Mouse (Mus musculus): ENCODE results near the gene 1600002K03Rik.
A peak's percentile ranks its signal among the peaks of the same experiment; 100 is the strongest.

Gene 1600002K03Rik

DNA sequence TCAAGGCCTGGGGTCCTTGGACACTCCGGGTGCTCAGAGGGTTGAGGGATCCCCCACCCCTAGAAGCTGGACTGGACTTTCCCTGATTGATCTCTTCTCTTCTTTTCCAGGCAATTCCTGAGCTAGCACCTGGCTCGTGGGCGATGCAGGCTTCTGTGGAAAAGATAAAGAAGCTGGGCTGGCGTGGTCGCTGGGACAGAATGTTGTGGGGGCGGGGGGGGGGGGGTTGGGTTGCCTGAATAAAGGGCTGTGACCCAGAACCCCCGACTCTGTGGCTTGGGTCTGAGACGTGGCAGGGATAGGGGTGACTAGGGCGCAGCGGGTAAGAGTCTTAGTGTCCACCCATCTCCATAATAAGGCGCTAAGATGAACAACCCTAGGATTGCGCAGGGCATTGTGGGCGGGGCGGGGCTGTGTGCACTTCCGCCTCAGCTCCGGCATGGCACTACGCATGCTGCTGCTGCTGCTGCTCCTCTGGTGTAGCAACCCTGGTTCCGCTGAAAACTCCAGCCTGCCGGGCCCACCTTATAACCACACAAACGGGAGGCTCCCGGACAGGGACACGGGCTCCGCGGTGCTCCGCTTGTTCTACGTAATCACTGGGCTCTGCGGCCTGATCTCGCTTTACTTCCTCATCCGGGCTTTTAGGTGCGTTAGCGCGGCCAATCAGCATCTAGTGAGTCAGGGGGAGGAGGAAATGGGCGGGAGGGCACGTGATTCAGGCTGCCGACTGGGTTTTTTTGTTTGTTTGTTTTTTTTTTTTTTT, at the start of gene 1600002K03Rik:
Gene 1600002K03Rik, plus strand, starts transcription at position 418 of the 766 bp plus-strand sequence.
- peak; percentile 93 for DNase-seq (ENCODE audit: low spot score in 2 of 2)

DNA sequence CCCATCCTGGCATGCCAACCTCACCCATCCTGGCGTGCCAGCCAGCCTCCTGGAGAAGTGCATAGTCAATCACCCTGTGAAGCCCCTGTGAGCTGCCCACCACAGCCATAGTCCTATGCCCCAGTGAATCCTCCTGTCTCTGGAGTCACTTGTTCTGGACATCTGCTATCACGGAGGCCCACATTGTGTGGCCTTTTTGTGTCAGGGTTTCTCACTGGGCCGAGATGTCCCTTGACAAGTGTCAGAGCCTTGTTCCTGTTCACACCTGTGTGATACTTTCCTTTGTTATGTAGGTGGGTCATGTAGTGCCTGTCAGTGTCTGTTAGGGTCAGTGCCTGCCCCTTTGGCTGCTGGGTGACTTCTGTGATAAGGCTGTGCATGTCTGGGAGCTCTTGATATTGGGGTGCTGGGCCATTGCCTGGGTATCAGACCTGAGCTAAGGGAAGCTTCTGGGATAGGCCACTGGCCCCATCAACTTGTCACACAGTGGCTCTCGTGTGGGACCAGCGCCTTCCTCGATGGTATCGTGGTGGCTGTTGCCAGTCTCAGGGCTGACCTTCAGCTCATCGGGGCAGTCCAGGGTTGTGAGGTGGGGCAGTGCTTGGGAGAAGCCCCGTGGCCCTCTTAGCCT, 48.7 kb upstream of the 1600002K03Rik start:
- DNase-seq (ENCODE audit: low spot score in 2 of 2), result no peak

DNA sequence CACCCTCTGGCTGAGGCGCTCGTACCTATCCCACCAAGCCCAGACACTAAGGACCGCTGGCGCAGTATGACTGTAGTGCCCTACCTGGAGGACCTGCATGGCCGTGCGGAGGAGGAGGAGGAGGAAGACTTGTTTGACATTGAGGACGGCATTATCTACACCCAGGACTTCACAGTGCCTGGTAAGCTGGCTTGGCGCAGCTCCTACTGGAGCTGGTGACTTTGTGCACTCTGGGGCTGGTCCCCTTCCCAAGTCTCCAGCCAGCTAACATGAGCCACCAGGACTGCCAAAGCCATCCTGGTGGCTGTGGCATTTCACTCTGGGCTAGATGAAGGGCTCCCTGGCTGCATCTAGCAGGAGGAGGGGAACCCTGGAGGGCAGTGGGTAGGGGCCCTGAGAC, 44.8 kb upstream of the 1600002K03Rik start:
- no peak for DNase-seq (ENCODE audit: low spot score in 2 of 2)

DNA sequence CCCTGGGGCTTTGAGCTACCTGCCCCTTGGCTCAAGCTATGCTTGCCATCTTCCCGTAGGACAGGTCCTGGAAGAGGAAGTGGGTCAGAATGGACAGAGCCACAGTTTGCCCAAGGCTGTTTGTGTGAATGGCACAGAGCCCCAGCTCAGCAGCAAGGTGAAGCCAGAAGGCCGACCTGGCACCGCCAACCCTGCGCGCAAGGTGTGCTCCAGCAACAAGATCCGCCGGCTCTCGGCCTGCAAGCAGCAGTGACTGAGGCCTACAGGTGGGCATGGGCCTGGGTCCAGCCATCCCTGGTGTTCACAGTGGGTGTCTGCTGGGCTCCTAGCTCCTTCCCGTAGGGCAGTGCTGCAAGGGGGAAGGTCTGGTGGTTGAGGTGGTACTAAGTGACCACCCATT, 42.9 kb upstream of the 1600002K03Rik start:
- no peak for DNase-seq (ENCODE audit: low spot score in 2 of 2)

DNA sequence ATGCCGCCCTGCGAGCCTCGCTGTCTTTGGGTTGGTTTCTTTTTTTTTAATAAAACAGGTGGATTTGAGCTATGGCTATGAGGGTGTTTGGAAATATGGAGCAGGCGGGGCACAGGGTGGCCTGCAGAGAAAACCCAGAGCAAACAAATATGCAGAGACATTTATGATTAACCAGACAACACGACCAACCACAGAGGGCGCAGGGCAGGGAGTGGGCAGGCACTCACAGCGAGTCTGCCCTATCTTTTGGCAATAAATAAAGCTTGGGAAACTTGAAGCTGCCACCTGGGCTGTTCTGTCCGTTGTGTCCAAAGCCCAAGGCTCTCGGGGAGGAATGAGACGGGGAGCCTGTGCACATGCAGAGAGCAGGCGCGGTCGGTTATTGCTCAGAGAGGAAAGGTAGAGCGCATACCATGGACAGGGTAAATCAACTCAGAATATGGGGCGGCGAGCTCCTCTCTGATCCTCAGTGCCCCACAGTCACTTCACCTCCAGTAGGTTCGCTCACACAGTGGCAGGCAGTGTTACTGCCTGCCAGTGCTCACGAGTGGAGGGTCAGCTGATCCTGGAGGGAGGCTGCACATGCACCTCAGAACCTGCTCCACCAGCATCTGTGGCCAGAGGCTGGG, 42.2 kb upstream of the 1600002K03Rik start:
- DNase-seq (ENCODE audit: low spot score in 2 of 2), result no peak

DNA sequence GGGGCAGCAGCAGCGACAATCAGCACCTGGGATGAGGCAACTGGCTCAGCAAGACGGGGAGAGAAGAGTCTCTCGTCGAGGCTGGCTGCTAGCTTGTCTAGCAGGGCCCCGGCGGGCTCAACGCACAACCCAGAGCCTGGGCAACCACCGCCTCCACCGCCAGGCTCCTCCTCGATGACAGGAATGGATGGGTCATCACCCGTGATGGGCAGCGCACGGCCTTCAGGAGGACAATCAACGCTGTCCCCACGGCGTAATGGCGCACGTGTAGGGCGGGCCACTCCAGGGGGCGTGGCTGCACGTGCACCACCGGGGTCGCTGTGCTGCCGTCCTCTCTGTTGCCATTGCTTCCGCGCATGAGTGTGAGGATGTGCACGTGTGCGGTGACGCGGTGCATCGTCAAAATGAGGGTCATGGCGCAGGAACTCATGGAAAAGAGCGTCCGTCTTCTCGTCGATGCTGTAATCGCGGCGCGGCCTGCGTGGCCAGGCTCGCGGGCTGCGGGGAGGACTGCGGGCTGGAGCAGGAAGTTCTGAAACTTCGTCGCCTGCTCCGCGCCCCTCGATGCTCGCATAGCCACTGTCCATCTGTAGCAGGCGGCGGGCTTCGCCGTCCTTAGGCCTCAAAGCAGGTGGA, 41.3 kb upstream of the 1600002K03Rik start:
- peak in 1 of 2 experiments; percentile 46 for DNase-seq (ENCODE audit: low spot score in 2 of 2)

DNA sequence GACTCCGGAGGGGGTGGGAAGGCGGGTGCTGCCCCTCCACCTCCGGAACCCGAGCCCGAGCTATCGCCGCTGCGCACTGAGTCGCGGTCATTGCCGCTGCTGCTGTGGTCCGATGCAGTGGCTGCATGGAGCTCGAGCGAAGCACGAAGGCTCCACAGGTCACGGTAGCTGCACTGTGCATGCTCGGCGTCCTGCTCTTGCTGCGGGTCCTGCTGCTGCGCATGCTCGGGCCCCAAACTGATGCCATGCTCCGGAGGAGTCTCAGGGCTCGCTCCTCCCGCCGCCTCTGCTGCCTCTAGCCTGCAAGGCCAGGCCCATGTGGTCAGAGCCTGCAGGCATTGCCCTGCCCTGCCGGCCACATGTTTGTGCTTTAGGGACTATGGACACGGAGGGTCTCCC, 40.8 kb upstream of the 1600002K03Rik start:
- DNase-seq (ENCODE audit: low spot score in 2 of 2), result peak in 1 of 2 experiments; percentile 39

DNA sequence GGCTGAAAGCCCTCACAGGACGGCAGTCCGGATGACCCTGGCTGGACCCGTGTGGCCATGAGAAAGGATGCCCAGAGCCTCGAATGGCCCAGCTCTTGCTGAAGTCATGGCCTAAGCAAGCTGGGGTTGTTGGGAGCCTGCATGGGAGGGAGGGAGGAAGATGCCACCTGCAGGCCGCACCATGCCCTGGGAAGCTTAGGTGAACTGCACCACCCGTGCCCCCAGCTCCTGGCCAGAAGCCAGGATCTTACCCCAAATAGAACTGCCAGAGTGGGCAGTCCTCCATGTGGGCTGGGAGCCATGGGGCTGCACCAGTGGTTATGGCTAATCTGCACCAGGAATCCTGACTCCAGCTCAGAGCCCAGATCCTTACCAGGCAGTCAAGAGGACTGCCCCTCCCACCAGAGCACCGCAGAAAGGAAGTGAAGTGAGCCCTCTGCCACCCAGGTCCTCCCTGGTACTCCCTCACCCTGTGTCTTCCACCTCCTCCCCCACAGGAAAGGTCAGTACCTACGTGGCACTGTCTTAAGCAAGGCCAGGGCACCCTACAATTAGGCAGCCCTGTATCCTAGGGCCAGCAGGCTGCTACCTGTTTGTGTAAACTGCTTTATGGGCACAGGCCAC, 39.4 kb upstream of the 1600002K03Rik start:
- DNase-seq (ENCODE audit: low spot score in 2 of 2), result no peak

DNA sequence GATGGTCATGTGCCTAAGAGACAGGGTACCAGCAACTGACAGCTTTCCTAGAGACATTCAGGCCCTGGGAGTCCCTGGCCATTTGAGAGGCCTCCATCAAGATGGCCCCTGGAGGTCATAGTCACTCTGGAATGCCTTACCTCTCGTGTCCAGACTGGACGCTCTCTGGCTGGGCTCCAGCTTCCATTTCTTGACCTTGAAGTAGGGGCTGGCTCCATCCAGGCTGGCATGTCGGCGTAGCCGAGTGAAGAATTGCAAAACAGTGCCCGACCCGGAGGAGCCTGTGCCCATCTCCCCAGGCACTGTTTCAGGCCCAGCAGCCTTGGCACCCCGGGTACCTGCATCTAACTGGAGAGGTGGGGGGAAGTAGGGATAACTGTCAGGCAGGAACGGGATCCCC, 38.3 kb upstream of the 1600002K03Rik start:
- no peak for DNase-seq (ENCODE audit: low spot score in 2 of 2)

DNA sequence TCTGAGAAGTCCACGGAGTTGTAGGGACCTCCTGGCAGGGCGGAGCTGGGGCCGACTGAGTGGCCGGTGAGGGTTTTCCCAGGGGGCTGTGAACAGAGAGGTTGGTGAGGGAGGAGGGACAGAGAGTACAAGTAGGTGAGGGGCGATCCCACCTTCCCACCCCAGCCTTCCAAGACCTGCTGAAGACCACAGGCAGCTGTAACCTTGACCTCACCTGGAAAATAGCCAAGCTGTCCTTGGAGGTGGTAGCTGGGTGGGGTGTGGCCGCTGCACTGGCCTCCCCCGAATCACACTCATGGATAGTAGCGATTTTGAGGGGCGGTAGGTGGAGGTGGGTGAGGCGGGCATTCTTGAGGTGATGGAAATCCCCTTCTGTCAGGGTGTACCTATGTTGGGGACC, 37.6 kb upstream of the 1600002K03Rik start:
- DNase-seq (ENCODE audit: low spot score in 2 of 2), result no peak

DNA sequence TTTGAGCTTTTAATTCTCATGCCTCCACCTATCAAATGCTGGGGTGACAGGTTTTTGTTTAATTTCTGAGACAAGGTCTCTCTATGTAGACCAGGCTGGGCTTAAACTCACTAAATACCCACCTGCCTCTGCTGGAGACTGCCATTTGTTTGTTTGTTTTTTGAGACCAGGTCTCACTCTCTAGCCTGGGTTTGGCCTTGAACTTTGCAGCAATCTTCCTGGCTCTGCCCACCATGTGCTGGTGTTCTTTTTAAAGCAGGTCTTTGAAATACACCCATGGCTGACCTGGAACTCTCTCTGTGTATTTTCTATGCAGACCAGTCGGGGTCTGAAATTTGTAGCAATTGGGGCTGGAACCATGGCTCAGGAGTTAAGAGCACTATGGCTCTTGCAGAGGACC, 37.1 kb upstream of the 1600002K03Rik start:
- DNase-seq (ENCODE audit: low spot score in 2 of 2), result no peak

DNA sequence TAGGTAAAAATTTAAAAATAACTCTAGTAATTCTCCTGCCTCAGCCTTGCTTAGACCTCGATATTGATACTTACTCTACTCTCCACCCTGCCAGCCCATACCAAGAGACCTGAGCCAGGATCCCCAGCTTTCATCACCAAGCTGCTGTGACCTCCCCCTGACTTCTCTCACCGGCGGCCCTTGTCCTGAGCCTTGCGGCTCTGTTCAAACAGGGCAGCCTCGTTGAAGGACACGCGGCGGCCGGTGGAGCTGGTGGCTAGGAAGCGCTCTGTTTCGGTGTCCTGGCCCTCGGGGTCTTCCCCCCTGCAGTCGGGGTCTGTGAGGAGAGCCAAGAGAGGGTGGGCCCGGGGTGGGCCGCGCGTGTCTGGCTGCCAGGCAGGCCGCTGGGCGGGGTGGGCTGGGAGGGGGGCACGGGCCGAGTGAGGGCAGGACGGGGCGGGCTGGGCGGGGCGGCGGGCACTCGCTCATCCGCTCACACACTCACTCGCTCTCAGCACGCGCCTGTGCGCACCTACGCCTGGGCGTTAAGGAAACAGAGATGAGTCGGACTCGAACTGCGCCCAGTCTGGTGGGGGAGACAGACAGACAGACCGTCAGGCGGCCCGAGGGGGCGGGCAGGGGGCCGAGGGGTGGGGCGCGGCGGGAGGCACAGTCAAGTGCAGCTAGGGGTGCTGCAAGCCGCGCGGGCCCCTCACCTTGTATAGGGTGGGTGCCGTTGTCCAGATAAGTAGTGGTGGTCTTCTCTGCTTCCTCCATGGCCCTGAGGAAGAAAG, 36.4 kb upstream of the 1600002K03Rik start:
- DNase-seq (ENCODE audit: low spot score in 2 of 2), result no peak

DNA sequence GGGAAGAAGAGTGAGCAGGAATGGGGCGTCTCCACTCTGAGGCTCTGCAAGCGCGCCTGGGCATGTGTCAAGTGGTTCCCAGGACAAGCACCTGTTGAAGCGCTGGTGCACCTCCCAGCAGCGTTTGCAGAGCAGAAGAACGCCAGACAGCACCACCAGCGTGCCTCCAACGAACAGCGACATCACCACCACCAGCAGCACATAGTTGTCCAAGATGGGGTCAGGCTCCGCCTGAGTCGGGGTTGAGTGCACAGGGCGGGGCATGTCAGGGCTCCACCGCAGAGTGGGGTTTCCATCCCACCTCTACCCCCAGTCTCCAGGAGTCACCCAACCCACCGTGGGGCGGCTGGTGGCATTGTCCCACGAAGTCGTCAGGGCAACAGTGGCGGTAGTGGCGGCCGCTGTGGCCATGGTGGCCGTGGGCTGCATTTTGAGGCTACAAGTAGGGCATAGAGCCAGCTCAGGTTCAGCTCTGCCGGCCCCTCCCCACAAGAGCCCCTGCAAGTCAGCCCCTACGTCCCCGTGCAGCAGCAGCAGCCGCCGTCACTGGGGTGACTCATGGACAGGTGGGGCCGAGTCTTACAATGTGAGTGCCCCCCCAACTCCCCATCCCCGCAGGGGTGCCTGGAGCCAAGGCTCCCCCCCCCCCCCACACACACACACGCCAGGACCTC, 35.7 kb upstream of the 1600002K03Rik start:
- peak; percentile 38 to 52 for DNase-seq (ENCODE audit: low spot score in 2 of 2)

DNA sequence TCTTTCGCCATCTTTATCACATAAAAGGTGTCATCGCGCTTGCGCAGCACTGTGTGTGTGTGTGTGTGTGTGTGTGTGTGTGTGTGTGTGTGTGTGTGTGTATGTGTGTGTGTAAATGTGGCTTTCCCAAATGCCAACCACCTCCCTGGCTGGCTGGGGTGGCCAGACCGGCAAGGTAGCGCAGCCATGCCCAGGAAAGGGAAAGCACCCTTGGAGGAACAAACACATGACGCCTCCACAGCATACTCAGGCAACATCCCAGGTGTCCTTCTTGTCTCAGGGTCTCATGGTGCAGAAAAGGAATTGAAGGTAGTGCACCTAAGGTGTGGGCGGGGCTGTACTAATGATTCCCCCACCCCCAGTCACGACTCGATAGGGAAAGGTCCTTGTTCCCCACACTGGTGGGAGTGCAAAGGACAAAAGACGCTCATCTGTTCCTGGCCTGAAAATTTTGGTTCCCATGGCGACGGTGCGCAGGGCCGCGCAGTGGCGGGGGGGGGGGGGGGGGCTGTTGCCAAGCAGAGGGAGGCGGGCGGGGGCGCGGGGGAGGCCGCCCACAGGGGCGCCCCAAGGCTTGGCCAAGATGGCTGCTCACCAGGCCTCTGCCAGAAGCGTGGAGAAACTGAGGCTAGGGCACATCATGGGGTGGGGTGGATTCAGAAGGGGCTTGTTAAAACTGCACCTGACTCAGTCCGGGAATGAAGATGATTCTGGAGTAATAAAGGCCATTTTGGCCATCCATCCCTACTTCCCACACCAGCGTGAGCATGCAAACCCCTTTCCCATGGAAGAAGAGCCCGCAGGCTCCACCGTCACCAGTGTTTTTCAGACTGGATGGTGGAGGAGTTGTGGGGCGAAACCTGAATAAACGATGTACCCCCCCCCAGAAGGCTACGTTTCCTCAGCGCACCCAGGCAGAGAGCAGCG, 34.9 kb upstream of the 1600002K03Rik start:
- peak; percentile 60 for DNase-seq (ENCODE audit: low spot score in 2 of 2)

DNA sequence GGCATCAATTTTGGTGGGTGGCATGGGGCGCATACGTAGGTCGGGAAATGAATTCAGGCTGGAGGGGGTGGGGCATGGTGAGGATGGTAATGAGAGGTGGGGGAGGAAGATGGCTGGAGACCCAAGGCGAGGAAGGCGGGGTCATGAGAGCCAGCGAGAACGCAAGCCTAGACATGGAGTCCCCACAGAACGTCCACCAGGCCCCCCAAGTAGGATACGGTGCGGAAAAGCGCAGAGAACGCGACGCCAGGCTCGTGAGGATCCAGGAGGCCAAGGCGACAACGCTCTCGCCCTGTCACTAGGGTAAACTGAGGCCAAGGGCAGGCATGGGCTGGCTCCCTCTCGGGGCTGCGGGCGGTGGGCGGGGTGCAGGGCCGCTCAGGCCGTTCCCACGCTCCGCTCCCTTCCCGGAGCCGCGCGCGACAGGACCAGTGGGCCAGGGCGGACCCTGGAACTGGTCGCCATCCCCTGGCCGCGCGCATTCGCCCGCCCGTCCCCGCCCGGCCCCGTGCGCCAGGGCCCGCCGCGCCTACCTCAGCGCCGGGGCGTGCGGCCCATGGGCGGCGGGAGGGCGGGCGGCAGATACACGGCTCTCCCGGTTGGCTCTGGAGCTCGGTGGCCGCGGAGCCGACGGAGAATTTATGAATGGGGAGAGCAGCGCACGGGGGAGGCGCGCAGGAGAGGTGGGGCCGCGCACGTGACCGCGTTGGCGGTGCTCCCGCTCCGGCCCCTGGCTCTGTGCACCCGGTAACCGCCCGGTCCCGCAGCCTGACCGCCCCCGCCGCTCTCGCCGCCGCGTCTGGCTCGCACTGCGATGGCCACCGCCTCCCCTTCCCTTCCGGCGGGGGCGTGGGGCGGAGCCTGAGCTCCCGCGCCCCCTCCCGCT, 33.9 kb upstream of the 1600002K03Rik start, which contains the start of gene Atp5d:
Gene Atp5d, plus strand, starts transcription at position 80 of the 886 bp plus-strand sequence.
- peak; percentile 71 to 79 for DNase-seq (ENCODE audit: low spot score in 2 of 2)

DNA sequence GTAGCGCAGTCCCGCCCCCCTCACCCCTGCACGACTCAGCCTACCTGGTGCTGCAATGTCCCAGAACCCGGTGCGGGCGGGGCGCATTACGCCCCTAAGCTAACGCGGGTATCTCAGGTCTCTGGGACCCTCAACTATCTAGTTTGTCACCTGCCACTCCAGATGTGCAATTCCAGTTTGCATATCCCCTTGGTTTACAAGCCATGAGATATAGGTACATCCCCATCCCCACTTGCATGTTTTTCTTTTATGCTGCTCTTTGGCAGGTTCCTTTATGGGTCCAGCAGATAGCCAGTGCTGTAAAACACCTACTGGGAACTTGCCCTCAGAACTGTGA, 33.3 kb upstream of the 1600002K03Rik start:
- no peak for DNase-seq (ENCODE audit: low spot score in 2 of 2)

DNA sequence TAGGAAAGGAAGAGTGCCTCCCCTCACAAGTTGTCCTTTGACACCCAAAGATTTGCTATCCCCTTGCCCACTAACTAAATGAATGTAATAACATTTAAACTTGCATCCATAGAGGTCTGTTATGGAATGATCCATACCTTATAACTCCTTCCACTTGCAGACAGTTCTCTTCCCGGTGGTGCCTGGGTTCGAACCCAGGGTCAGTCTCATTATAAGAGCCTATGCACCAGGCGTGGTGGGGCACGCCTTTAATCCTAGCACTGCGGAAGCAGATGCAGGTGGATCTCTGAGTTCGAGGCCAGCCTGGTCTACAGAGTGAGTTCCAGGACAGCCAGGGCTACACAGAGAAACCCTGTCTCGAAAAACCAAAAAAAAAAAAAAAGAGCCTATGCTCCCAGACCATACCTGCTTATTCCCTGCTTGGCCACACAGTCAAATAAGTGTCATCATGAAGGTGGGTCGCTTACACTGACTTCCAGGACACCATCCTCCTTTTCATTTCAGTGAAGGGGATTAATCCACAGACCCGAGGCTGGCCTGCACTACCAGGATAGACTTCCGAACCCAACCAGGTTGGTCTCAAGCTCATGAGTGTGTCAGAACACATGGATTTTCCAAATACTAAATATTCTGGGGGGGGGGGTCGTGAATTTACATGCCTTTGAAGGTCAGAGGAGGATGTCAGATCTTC, 32.6 kb upstream of the 1600002K03Rik start:
- DNase-seq (ENCODE audit: low spot score in 2 of 2), result no peak

DNA sequence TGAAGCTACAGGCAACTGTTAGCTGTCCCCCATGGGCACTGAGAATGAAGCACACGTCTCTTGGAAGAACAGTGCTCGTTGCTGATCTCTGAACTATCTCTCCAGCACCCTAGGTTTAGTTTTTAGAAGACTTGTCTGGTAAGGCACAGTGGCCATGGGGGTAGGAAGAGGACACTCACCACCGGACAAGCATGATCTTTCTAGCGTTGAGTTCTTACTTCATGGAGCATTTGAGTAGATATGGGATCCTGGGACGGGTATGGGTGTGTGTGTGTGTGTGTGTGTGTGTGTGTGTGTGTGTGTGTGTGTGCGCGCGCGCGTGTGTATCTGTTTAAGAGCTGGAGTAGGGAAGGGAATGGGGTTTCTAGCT, 32.1 kb upstream of the 1600002K03Rik start, which contains the start of gene Cbarp:
Gene Cbarp, minus strand, starts transcription at position 170 of the 370 bp plus-strand sequence.
- no peak for DNase-seq (ENCODE audit: low spot score in 2 of 2)
